Comparison of ENCODE assay signal across 10 mouse cellular contexts in genomic region chr13:38170707-38171144, GRCm38 (mm10). TPM values are rescaled to one million over a fixed set of nuclear protein-coding genes. Genes with fewer than 3 reads are reported as not detected.
DNase-seq lines count a peak whose midpoint lies in the region; ATAC-seq and TF ChIP-seq lines count a peak whose summit lies in the region.
"Had no signal": no experiment of that assay in that cellular context is flagged by ENCODE, and none has a peak within 500 bp of the region (broad histone marks: within the 10 kb centered on the region; RNA-seq: fewer than 3 reads in every experiment).

No protein-coding gene starts in this region.

- intact Hi-C loops in heart, adult 2 months (cut with DNase I): loop anchor here (1.0 to 5.0 kb wide), 2 partner anchors 22 to 108 kb away; no protein-coding TSS in a partner anchor
- intact Hi-C loops in gastrocnemius, postnatal 14 days (cut with DNase I; ENCODE audit: low total_unique reads): no loop called here

- H3K27me3 ChIP-seq in heart, adult 2 months (ENCODE audit: control insufficient read depth, insufficient read depth, low read length): no peaks in the 10 kb centered on the region
- no peaks in the 10 kb centered on the region for H3K27me3 ChIP-seq in midbrain, embryonic 15.5 days (replicated peaks)
- H3K27me3 ChIP-seq: forebrain, embryonic 15.5 days had no signal

- no peaks in the 10 kb centered on the region for H3K9me3 ChIP-seq in midbrain, embryonic 15.5 days
- H3K9me3 ChIP-seq: forebrain, embryonic 15.5 days had no signal

- peaks cover 6% of the 10 kb centered on the region for H3K4me1 ChIP-seq in heart, adult 2 months (ENCODE audit: control insufficient read depth, insufficient read depth, low read length)
- no peaks in the 10 kb centered on the region for H3K4me1 ChIP-seq in midbrain, embryonic 15.5 days
- H3K4me1 ChIP-seq: forebrain, embryonic 15.5 days had no signal

- H3K79me2 ChIP-seq in heart, adult 2 months (replicated peaks; ENCODE audit: control insufficient read depth, insufficient read depth, low read length): no peaks in the 10 kb centered on the region

- peaks cover 16% of the 10 kb centered on the region for H3K36me3 ChIP-seq in heart, adult 2 months (ENCODE audit: control insufficient read depth, insufficient read depth, low read length)
- H3K36me3 ChIP-seq in midbrain, embryonic 15.5 days (replicated peaks): no peaks in the 10 kb centered on the region
- H3K36me3 ChIP-seq: forebrain, embryonic 15.5 days had no signal

- no peak overlapping the region for H3K4me3 ChIP-seq in heart, adult 2 months
- H3K4me3 ChIP-seq in midbrain, embryonic 15.5 days: no peak overlapping the region
- H3K4me3 ChIP-seq: forebrain, embryonic 15.5 days had no signal

- H3K4me2 ChIP-seq in midbrain, embryonic 15.5 days: no peak overlapping the region
- H3K4me2 ChIP-seq: forebrain, embryonic 15.5 days had no signal

- TF ChIP-seq CTCF in heart, adult 2 months (IDR thresholded peaks at IDR 0.05): no peak

- 0% methylated on average over 4 of the region's 4 CpGs for WGBS in heart, adult 2 months
- WGBS in midbrain, embryonic 15.5 days: 72% methylated on average over 4 of the region's 4 CpGs

- TF ChIP-seq POLR2A in heart, adult 2 months (IDR thresholded peaks at IDR 0.05; ENCODE audit: insufficient read depth, low read depth, low read length): no peak; the same call in 1 of the 2 replicates

- peak; percentile 60; the same call in 1 of the 2 replicates for TF ChIP-seq EP300 in heart, adult 2 months (IDR thresholded peaks at IDR 0.05; ENCODE audit: insufficient read depth, low read depth, low read length)

- H3K27ac ChIP-seq in heart, adult 2 months: peak overlapping the region; percentile 88
- no peak overlapping the region for H3K27ac ChIP-seq in midbrain, embryonic 15.5 days
- H3K27ac ChIP-seq: forebrain, embryonic 15.5 days had no signal

- no peak overlapping the region for H3K9ac ChIP-seq in heart, adult 2 months (ENCODE audit: low read depth, low read length)
- no peak overlapping the region for H3K9ac ChIP-seq in midbrain, embryonic 15.5 days
- H3K9ac ChIP-seq: forebrain, embryonic 15.5 days had no signal

- no peak for ATAC-seq in frontal cortex, adult (ENCODE audit: low TSS enrichment)
- ATAC-seq in midbrain, embryonic 15.5 days (replicated peaks): no peak
- ATAC-seq: forebrain, embryonic 15.5 days had no signal

- peak; percentile 17 for DNase-seq in brain, adult 2 months (ENCODE audit: low read depth, low spot score)
- peak; percentile 56 to 74 for DNase-seq in heart, adult 2 months
- DNase-seq in kidney, adult 18-20 months: peak; percentile 47
- peak; percentile 35 for DNase-seq in lung, postnatal 14 days
- no peak for DNase-seq in gastrocnemius, postnatal 14 days
- DNase-seq in urinary bladder, postnatal 10 days (ENCODE audit: low spot score): no peak
- DNase-seq: cerebellum, adult 11-12 months had no signal

RNA-seq across cellular contexts. Expression of gene Dsp, which starts 19.6 kb away (rescaled TPM):
- 100 to 1,000 TPM; 449 to 577 TPM for total RNA-seq in heart, adult 2 months (2021)
- polyA plus RNA-seq in heart, adult 2 months (2012; rRNA removed): 84.4 and 141 TPM in 2 replicates
- under 1 TPM; 0.02 to 0.06 TPM for total RNA-seq in gastrocnemius, postnatal 14 days (2021)
- 0.09 and 0.15 TPM in 2 replicates for polyA plus RNA-seq in midbrain, embryonic 15.5 days (2015; fragmentation: Nextera tagmentation; extraction: Ambion mirVana)

RNA-seq across cellular contexts. Expression of gene Snrnp48, which starts 34.0 kb away (rescaled TPM):
- 1 to 10 TPM; 9.6 to 9.7 TPM for total RNA-seq in heart, adult 2 months (2021)
- 11.9 and 19.2 TPM in 2 replicates for polyA plus RNA-seq in heart, adult 2 months (2012; rRNA removed)
- total RNA-seq in gastrocnemius, postnatal 14 days (2021): 1 to 10 TPM; 6.2 to 7.7 TPM
- 27.6 and 29.4 TPM in 2 replicates for polyA plus RNA-seq in midbrain, embryonic 15.5 days (2015; fragmentation: Nextera tagmentation; extraction: Ambion mirVana)

Comparison
In these comparisons a context has a peak if more than half of its experiments do, and no peak if none do; other contexts are left out.
1. DNase-seq: peak in brain, adult 2 months (single experiment), heart, adult 2 months (2 of 2), kidney, adult 18-20 months (single experiment) and lung, postnatal 14 days (single experiment); none in gastrocnemius, postnatal 14 days (single experiment) and urinary bladder, postnatal 10 days (single experiment).
2. RNA of gene Dsp, which starts 19.6 kb away (total RNA-seq): 449 to 577 TPM in heart, adult 2 months; 0.02 to 0.06 TPM in gastrocnemius, postnatal 14 days; every median in the first group is over 100 times any median in the second.